ENCODE assay signal across 8 mouse cellular contexts in genomic region chr8:120668374-120668905, GRCm38 (mm10). TPM values are rescaled to one million over a fixed set of nuclear protein-coding genes. Genes with fewer than 3 reads are reported as not detected.
DNase-seq lines count a peak whose midpoint lies in the region; ATAC-seq and TF ChIP-seq lines count a peak whose summit lies in the region.

Gene Emc8, minus strand, starts transcription at chr8:120668573.

- H3K27me3 ChIP-seq in C2C12 (ENCODE audit: control insufficient read depth, insufficient read depth, insufficient read length), result no peaks in the 10 kb centered on the region
- H3K27me3 ChIP-seq in embryonic facial prominence, embryonic 13.5 days, result no peaks in the 10 kb centered on the region
- no peaks in the 10 kb centered on the region for H3K27me3 ChIP-seq in heart, embryonic 14.5 days (ENCODE audit: control insufficient read depth, insufficient read depth, low read length)
- H3K27me3 ChIP-seq in midbrain, embryonic 12.5 days, result no peaks in the 10 kb centered on the region

- H3K79me3 ChIP-seq in C2C12 (ENCODE audit: low read depth), result peaks cover 65% of the 10 kb centered on the region

- peaks cover 51% of the 10 kb centered on the region for H3K4me1 ChIP-seq in embryonic facial prominence, embryonic 13.5 days
- peaks cover 11 to 41% of the 10 kb centered on the region in 2 experiments for H3K4me1 ChIP-seq in heart, embryonic 14.5 days (ENCODE audit: control insufficient read depth in 2 of 2, insufficient read depth in 2 of 2, low read length in 2 of 2)
- peaks cover 42% of the 10 kb centered on the region for H3K4me1 ChIP-seq in midbrain, embryonic 12.5 days

- H3K36me3 ChIP-seq in C2C12 (ENCODE audit: control insufficient read depth, insufficient read depth), result peaks cover 57% of the 10 kb centered on the region
- H3K36me3 ChIP-seq in embryonic facial prominence, embryonic 13.5 days, result peaks cover 38% of the 10 kb centered on the region
- H3K36me3 ChIP-seq in heart, embryonic 14.5 days (ENCODE audit: control insufficient read depth, insufficient read depth, low read length), result peaks cover 50% of the 10 kb centered on the region
- peaks cover 45% of the 10 kb centered on the region for H3K36me3 ChIP-seq in midbrain, embryonic 12.5 days

- no peaks in the 10 kb centered on the region for H3K9me3 ChIP-seq in embryonic facial prominence, embryonic 13.5 days
- H3K9me3 ChIP-seq in heart, embryonic 14.5 days (ENCODE audit: control insufficient read depth, low read length), result no peaks in the 10 kb centered on the region
- H3K9me3 ChIP-seq in midbrain, embryonic 12.5 days, result no peaks in the 10 kb centered on the region

- H3K4me2 ChIP-seq in embryonic facial prominence, embryonic 13.5 days, result peak within 1 kb of the TSS; percentile 91
- H3K4me2 ChIP-seq in heart, embryonic 14.5 days (ENCODE audit: low read length), result peak within 1 kb of the TSS; percentile 92
- H3K4me2 ChIP-seq in midbrain, embryonic 12.5 days (replicated peaks), result peak within 1 kb of the TSS; percentile 93

- ATAC-seq in embryonic facial prominence, embryonic 13.5 days (ENCODE audit: insufficient number of reproducible peaks, insufficient read depth, low FRiP score, low TSS enrichment, low read depth), result no peak
- ATAC-seq in heart, embryonic 14.5 days (ENCODE audit: insufficient number of reproducible peaks, insufficient read depth, low FRiP score, low read depth), result peak; percentile 33
- no peak; the same call in 1 of the 2 replicates for ATAC-seq in midbrain, embryonic 12.5 days (ENCODE audit: low FRiP score, low read depth)

- H3K4me3 ChIP-seq in C2C12 (ENCODE audit: insufficient read depth, poor library complexity, severe bottlenecking), result peak within 1 kb of the TSS; percentile 89
- peak within 1 kb of the TSS; percentile 97 for H3K4me3 ChIP-seq in embryonic facial prominence, embryonic 13.5 days
- peak within 1 kb of the TSS; percentile 93 to 97 for H3K4me3 ChIP-seq in heart, embryonic 14.5 days (ENCODE audit: control insufficient read depth in 1 of 2, insufficient read depth in 1 of 2, low read depth in 1 of 2, low read length in 2 of 2)
- H3K4me3 ChIP-seq in midbrain, embryonic 12.5 days, result peak within 1 kb of the TSS; percentile 90

- peak within 1 kb of the TSS; percentile 86 for H3ac ChIP-seq in C2C12 (ENCODE audit: control insufficient read depth, insufficient read length, low read depth)

- peaks cover 91% of the 10 kb centered on the region for H3K79me2 ChIP-seq in C2C12 (ENCODE audit: control insufficient read depth, insufficient read depth)

- under 1% methylated on average over 45 of the region's 51 CpGs for WGBS in embryonic facial prominence, embryonic 13.5 days
- under 1% methylated on average over 51 of the region's 51 CpGs for WGBS in heart, embryonic 14.5 days
- under 1% methylated on average over 48 of the region's 51 CpGs for WGBS in midbrain, embryonic 12.5 days

- no peak for TF ChIP-seq CTCF in C2C12 (IDR thresholded peaks at IDR 0.05; ENCODE audit: control insufficient read depth, insufficient read depth, insufficient read length)

- H3K9ac ChIP-seq in embryonic facial prominence, embryonic 13.5 days, result peak within 1 kb of the TSS; percentile 97
- peak within 1 kb of the TSS; percentile 97 for H3K9ac ChIP-seq in heart, embryonic 14.5 days (ENCODE audit: low read length)
- peak within 1 kb of the TSS; percentile 97 for H3K9ac ChIP-seq in midbrain, embryonic 12.5 days (replicated peaks)

- peak; percentile 35 to 52 for DNase-seq in adrenal gland, adult 18-20 months (ENCODE audit: low spot score in 2 of 2)
- DNase-seq in adrenal gland, adult (ENCODE audit: inconsistent age in 2 of 2, low spot score in 1 of 2), result no peak
- DNase-seq in left cerebral cortex, adult 8-10 months (ENCODE audit: low spot score in 2 of 2), result no peak
- no peak for DNase-seq in embryo, embryonic 11 days

- peak within 1 kb of the TSS; percentile 88 for H3K27ac ChIP-seq in embryonic facial prominence, embryonic 13.5 days
- H3K27ac ChIP-seq in heart, embryonic 14.5 days (replicated peaks in 1 of 2; ENCODE audit: control insufficient read depth in 1 of 2, insufficient read depth in 1 of 2, low read depth in 2 of 2, low read length in 2 of 2), result peak within 1 kb of the TSS; percentile 73 to 91
- peak within 1 kb of the TSS; percentile 86 for H3K27ac ChIP-seq in midbrain, embryonic 12.5 days (replicated peaks)

TF ChIP-seq in C2C12, 6 proteins besides CTCF, POLR2A, EP300 and RAD21:
- TF ChIP-seq CEBPB (IDR thresholded peaks at IDR 0.05; ENCODE audit: low read depth) (no peak), MYOG (IDR thresholded peaks at IDR 0.05; ENCODE audit: control insufficient read depth, extremely low read depth, insufficient read length) (no peak), USF1 (IDR thresholded peaks at IDR 0.05; ENCODE audit: low read depth) (no peak), FOSL1 (IDR thresholded peaks at IDR 0.05; ENCODE audit: insufficient read depth, low read length, poor library complexity, severe bottlenecking) (no peak), MYOD1 (IDR thresholded peaks at IDR 0.05; ENCODE audit: control insufficient read depth, insufficient read length, low read depth) (no peak), MAX (IDR thresholded peaks at IDR 0.05) (no peak)

RNA-seq across cellular contexts. Expression of gene Emc8, which starts in this region (rescaled TPM):
- total RNA-seq in adrenal gland, adult 18-20 months (2021), result 100 to 1,000 TPM in 1 of 2 experiments, 10 to 100 TPM in 1; 87.1 to 118 TPM
- 240 TPM for polyA plus RNA-seq in C2C12 (2012; fragmentation: generic; extraction: Trizol)
- 230 and 254 TPM in 2 replicates for polyA plus RNA-seq in embryonic facial prominence, embryonic 13.5 days (2015; fragmentation: Nextera tagmentation; extraction: Ambion mirVana)
- polyA plus RNA-seq in heart, embryonic 14.5 days (2014; fragmentation: Nextera tagmentation; extraction: Ambion mirVana), result 166 and 168 TPM in 2 replicates
- total RNA-seq in left cerebral cortex, adult 8-10 months (2022), result 10 to 100 TPM; 60.5 to 72.0 (median 69.4) TPM
- 215 and 235 TPM in 2 replicates for polyA plus RNA-seq in midbrain, embryonic 12.5 days (2016; fragmentation: Nextera tagmentation; extraction: Ambion mirVana)

Comparison
In these comparisons a context has a peak if more than half of its experiments do, and no peak if none do; other contexts are left out.
1. DNase-seq: peak in adrenal gland, adult 18-20 months (2 of 2); none in adrenal gland, adult (0 of 2), left cerebral cortex, adult 8-10 months (0 of 2) and embryo, embryonic 11 days (single experiment).
2. Peak in every context shown above with its lines, with median percentiles within 50 percentile points of each other: H3K4me3 ChIP-seq, H3K27ac ChIP-seq, H3K4me2 ChIP-seq and H3K9ac ChIP-seq.